Mouse (Mus musculus): ENCODE measurements around the gene Krtap31-2.

DNA sequence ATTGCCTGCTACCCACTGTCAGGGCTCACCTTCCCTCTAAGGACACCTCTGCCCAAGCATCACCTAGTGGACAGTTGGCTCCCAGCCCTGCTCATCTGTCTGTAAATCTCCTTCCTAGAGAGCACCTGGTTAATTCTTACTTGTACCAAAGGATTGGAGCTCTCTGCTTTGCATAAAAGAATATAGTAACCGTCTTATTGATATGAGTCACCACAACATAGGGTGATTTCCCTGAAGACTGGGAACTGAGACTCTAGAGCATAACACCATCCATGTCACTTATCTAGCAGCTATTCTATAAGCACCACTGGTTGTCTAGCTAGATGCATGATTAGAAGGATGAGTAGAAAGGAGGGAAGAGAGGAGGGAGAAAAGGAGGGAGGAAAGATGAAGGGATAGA, 47.4 kb downstream of the Krtap31-2 start:
- no peak for TF ChIP-seq POLR2A (IDR thresholded peaks at IDR 0.05; ENCODE audit: low read depth, low read length)
- TF ChIP-seq CTCF (IDR thresholded peaks at IDR 0.05; ENCODE audit: extremely low read depth, insufficient read length, insufficient replicate concordance, low read depth, low read length): no peak

Measured in small intestine, adult 2 months (tissue).